Mouse (Mus musculus) thymus, postnatal 0 days (tissue): ENCODE data around the gene Mlec. TPM values are rescaled to one million over a fixed set of nuclear protein-coding genes. Genes with fewer than 3 reads are reported as not detected.
"Not testable (repeated sequence)": the region's sequence is repeated elsewhere in the genome, so short reads cannot be mapped to it uniquely, and the experiment has no call there.

Experiments used
- DNase-seq: peaks from one replicate; pipeline ENCODE4 v3.0.0-alpha.2; 2015; ENCODE audit warnings: low spot score
- polyA plus RNA-seq: library from polyadenylated mRNA; unstranded; fragments of >200 nt; fragmentation: Nextera tagmentation; extraction: Ambion mirVana; gene quantifications from 2 replicates; pipeline ENCODE4 v1.2.1, GENCODE M21; 2015

The Mlec gene
- polyA plus RNA-seq, 1 experiment from 2014 or later, result 26.9 TPM

- no peak for DNase-seq
Observed at GRCm38 (mm10) chr5:115152132-115152956, 5.6 kb downstream of the Mlec start.

- DNase-seq, result no peak
Observed at GRCm38 (mm10) chr5:115151457-115151856, 6.5 kb downstream of the Mlec start.

- DNase-seq, result peak; percentile 33
Observed at GRCm38 (mm10) chr5:115150991-115151390, 7.0 kb downstream of the Mlec start.

GRCm38 (mm10) chr5:115149675-115150459 is 8.1 kb downstream of the Mlec start:
- DNase-seq, result no peak

GRCm38 (mm10) chr5:115148872-115149271 is 9.1 kb downstream of the Mlec start:
- not testable (repeated sequence) for DNase-seq

- no peak for DNase-seq
Observed at GRCm38 (mm10) chr5:115148378-115148777, 9.6 kb downstream of the Mlec start.

- no peak for DNase-seq
Observed at GRCm38 (mm10) chr5:115147388-115147787, 10.6 kb downstream of the Mlec start.

GRCm38 (mm10) chr5:115146747-115147130 is 11.2 kb downstream of the Mlec start:
- DNase-seq, result no peak

- DNase-seq, result no peak
Observed at GRCm38 (mm10) chr5:115145976-115146746, 11.8 kb downstream of the Mlec start.

GRCm38 (mm10) chr5:115145253-115145968 is 12.6 kb downstream of the Mlec start:
- no peak for DNase-seq

- no peak for DNase-seq
Observed at GRCm38 (mm10) chr5:115144471-115144870, 13.5 kb downstream of the Mlec start.

GRCm38 (mm10) chr5:115143552-115143951 is 14.4 kb downstream of the Mlec start:
- DNase-seq, result no peak

GRCm38 (mm10) chr5:115142166-115142697 is 15.7 kb downstream of the Mlec start:
- DNase-seq, result no peak

GRCm38 (mm10) chr5:115140726-115141125 is 17.3 kb downstream of the Mlec start:
- no peak for DNase-seq

- no peak for DNase-seq
Observed at GRCm38 (mm10) chr5:115139124-115139523, 18.9 kb downstream of the Mlec start.

- peak; percentile 88 for DNase-seq
Observed at GRCm38 (mm10) chr5:115134234-115135165, 23.5 kb downstream of the Mlec start, which contains the start of gene Unc119b. Unc119b (minus strand) TSS chr5:115134975.

- no peak for DNase-seq
Observed at GRCm38 (mm10) chr5:115133358-115134066, 24.5 kb downstream of the Mlec start.

GRCm38 (mm10) chr5:115132465-115132864 is 25.5 kb downstream of the Mlec start:
- DNase-seq, result no peak

- no peak for DNase-seq
Observed at GRCm38 (mm10) chr5:115129328-115129727, 28.7 kb downstream of the Mlec start.
